Mouse (Mus musculus) layer of hippocampus, adult 8-10 months (tissue): ENCODE results near the gene Ing1. TPM values are rescaled to one million over a fixed set of nuclear protein-coding genes. Genes with fewer than 3 reads are reported as not detected.
"Not testable (repeated sequence)": the region's sequence is repeated elsewhere in the genome, so short reads cannot be mapped to it uniquely, and the experiment has no call there.

Experiments
- DNase-seq, 2 experiments: peaks; one replicate each; pipeline ENCODE4 v3.0.0; 2022; ENCODE audit warnings: low spot score in 2 of 2
- total RNA-seq, 4 experiments: library from RNA; stranded (reverse); gene quantifications; 2 replicates each; pipeline ENCODE4 v1.2.4; 2022

Ing1 gene
- total RNA-seq, 4 experiments from 2014 or later: 35.7 to 43.2 (median 41.5) TPM

DNA sequence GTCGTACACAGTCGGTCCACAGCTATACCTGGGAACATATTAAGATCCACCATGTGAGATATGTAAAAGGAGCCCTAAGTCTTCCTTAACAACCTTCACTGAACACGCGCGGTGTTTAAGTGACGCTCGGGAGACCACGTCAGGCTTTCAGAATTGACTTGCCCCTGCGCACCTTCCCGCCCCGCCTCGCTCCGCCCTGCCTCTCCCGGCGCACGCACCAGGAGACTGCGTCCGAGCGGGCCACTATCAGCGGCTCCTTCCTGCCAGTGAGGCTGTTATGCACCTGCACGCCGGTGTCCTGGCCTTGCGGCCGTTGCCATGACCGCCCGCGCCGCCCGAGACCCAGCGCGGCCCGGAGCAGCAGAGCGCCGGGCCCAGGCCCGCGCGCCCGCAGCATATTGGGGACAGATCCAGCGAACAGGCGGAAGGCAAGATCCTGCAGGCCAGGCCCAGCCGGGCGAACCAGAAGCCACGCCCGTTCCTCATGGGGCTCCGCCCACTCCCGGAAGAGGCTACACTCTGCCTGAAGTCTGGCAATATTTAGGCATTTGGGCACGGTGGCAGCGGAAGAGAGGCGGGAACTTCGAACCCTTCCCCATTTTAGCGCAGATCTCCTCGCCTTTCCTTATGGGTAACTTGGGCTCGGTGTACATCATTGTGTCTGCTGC, 5.0 kb upstream of the Ing1 start, which contains the start of gene Cars2:
Cars2 (minus strand) TSS at position 503 of the 668 bp plus-strand sequence.
- peak; percentile 85 to 88 for DNase-seq

DNA sequence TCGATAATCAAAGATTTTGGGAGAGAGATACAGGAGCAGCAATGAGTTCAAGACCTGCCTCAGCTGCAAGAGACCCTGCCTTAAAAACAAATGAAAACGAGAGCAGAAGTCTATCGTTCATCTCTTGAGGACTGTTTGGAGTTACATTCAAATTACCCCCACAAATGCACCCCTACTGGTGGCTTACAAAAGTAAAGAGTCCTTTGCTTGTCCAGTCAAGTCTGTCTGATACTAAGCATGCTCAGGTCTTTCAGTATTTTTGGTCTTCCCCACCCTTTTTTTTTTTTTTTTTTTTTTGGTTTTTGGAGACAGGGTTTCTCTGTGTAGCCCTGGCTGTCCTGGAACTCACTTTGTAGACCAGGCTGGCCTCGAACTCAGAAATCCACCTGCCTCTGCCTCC, 3.9 kb upstream of the Ing1 start:
- DNase-seq: not testable (repeated sequence)

DNA sequence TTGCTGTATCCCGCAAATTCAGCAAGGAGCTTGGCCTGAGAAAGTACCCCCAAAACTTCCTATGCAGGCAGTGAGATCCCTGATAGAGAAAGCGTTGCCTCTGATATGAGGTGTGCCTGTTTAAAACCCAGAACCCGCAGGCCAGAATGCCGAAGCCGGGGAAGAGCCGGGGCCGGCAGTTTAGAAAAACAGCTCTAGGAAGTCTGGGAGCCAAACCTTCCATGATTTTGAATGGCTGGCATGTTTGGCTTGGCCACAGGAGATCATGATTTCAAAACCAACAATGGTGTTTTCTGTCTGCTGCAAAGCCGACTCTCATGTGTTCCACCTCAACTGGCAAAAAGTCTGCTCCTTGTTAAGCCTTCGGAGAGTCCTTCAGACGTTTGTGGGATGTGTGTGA, 3.0 kb upstream of the Ing1 start:
- DNase-seq: no peak

DNA sequence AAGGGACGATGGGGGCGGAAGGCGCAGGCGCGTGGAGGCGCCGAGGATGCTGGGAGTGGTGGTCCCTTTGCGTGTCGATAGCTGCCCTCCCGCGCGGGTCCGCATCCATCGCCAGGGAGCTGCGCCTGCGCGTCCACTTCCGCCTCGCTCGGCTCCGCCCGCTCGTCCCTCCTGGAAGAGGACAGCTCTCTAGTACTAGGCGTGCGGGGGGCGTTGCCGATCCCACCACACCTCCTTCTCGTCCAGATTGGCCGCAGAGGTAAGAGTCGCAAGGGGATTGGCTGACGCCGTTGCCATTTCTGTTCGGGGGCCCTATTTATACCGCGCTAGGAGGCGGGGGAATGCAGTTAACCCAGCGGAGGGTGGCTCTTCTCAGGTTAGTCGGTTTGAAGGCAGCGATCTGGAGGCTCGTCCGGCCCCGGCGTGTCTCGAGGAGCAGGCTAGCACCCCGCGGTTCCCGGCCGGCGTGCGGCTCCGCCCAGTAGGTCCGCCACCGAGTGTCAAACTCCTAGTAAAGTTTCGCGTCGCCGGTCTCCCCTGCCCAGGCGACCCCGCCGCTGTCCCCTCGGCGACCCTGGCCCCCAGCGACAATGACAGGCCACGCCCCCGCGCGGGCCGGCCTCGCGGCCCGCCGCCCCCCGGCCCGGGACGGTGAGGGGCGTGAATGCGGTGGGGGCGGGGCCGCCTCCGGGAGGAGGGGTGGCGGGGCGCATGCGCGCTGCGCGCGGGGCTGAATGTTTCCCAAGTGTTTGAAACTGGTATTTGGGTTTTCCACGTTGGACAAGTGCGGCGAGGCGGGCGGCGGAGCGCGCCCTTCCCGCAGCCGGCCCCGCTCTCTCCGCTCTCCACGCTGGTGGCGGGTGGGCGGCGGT, 585 bp downstream of the Ing1 start:
- DNase-seq: peak; percentile 100

DNA sequence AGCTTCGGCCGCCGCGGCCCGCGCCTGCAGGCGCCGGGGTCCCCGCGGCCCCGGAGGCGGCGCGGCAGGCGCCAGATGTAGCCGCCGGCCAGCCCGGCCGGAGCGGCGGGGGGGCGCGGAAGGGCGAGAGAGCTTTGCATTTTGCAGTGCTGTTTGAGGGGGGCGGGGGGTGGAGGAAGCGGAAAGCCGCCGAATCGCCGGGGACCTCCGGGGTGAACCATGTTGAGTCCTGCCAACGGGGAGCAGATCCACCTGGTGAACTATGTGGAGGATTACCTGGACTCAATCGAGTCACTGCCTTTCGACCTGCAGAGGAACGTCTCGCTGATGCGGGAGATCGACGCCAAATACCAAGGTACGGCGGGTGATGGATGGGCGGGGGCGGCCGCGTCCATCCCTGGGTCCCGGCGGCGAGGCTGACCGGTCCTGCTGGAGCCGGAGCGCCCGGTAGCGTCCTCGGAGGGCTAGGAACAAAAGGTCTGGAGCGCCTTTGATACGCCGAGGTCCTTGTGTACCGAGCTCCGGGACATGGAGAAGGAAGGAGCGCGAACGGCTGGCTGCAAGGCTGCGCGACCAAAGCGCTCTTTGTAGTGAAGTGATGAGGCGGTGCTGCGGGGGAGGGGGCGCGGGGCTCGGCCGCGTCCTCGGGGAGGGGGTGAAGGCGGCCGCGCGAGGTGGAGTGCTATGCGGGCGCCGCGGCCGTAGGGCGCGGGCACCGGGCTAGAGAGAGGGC, 1.5 kb downstream of the Ing1 start:
- DNase-seq: peak; percentile 36 to 42

DNA sequence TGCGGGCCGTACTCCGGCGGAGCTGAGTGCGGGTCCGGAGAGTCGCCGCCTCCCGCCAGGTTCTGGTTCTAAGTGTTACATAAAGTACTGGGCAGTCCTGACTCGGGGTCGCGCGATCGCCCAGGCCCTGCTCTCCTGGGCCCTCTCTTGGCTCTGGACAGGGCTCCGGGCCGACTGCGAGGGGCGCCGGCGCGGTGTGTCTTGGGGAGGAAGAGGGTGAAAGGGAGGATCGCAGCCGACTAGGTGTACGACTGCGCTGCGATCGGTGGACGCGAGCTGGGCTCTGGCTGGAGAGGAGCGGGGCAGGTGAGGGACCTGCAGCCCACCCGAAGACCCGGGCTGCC, 2.0 kb downstream of the Ing1 start:
- DNase-seq: peak in 1 of 2 experiments; percentile 45

DNA sequence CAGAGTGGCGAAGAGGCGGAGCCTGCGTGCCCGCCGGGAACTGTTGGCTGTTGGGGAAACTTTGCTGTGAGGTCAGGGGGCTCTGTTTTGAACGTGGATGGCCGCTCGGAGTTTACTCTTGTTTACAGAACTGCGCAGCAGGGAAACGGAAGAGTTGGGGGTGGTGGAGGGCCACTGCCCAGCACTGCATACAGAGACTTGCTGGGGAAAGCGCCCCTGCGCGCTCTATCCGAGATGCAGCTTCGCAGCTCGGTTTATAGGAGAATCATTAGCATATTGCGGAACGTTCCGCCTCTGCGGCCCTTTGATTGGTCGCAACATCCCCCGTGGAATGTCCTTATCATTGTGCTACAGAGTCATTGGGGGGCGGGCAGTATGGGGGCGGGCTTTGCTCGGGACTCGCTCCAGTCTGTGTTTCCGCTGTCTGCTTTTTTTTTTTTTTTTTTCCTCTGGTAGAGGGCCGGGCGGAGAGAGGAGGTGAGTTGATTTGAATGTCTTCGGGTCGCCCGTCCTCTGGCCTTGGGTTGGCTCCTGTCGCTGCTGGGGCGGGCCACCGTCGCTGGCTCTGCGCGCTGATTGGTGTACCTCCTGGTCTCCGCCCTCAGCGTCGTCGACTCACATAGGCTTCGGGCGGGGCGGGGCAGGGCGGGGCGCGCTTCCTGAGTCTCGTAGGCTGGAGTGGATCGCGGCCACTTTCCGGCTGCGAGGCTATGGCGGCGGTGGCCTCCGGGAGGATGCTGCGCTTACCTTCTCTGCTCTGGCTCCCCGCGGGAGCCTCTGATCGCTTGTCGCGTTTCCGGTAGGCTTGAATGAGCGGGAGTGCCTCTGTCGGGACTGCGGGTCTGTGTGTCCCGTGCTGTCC, 2.6 kb downstream of the Ing1 start:
- DNase-seq: peak; percentile 96

DNA sequence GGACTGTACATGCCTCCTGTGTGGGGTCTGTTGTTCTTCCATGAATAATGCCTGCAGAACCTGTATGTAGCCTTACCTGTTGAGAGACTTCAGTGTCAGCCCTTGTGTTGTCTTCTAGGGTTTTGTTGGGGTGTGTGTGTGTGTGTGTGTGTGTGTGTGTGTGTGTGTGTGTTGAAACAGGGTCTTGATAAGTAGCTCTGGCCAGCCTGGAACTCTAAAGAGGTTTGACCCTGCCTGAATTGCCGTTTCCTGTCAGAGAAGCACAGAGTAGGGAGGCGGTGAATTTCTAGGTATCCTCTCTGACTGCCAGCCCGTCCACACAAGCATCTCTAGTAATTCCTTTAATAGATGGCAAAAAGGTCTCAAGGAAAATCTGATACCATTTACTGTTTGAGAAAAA, 4.1 kb downstream of the Ing1 start:
- DNase-seq: no peak

DNA sequence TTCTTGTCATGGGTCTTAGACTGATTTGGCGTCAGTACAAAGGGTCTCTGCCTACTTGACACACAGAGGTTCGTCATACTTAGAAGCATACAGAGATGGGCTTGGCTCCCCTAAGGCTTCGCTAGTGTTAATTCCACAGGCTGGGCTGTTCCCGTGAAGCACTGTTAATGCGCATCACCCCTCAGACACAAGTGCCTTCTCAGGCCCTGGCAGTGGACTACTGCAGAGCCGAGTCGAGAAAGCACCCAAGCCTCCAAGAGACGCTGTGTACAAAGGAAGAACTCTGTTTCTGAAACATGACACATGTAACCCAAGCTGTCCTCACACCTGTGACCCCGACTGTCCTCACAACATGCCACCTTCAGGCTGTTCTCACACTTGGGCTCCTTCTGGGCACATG, 4.8 kb downstream of the Ing1 start:
- no peak for DNase-seq

DNA sequence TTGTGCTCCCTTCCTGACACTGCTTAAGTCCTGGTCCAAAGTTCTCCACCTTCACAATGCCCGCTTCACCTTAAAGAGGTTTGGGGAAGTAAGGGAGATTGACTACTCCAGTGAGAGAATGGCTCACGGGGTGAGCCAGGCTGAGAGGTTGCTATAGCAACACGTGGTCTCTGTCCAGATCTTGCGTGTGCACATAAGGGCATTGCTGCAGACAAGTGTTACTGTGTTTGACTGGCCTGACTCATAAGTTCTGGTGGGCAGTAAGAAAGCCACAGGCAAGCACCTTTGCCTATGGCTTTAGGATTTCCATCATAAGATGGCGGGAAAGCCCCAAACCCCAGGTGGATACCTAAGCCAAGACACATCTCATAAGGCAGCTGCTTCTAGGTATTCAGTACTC, 8.9 kb downstream of the Ing1 start:
- DNase-seq: no peak

DNA sequence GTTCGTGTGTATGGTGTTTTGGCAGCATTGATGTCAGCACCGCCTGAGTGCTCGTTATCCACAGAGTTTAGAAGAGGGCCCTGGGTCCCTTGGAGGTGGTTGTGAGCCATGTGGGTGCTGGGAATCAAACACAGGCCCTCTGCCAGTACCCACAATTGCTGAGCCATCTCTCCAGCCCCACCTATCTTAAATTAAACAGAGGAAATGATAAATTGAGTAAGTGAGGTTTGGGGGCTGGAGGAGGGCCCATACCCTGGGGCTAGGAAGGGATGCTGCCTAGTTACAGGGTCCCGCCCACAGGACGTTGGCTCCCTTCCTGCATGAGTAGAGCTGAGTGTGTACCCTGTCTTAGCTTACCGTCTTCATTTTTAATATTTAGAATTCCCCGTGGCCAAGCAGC, 9.3 kb downstream of the Ing1 start:
- DNase-seq: no peak

DNA sequence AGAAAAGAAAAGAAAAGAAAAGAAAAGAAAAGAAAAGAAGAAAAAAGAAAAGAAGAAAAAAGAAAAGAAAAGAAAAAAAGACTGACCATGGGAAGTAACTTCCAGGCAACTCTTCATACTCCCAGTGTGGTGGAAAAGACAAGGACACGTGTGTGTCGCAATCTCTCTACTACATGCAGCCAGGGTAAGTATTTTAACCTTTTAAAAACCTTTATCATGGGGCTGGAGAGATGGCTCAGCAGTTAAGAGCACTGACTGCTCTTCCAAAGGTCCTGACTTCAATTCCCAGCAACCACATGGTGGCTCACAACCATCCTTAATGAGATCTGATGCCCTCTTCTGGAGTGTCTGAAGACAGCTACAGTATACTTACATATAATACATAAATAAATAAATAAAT, 12.8 kb downstream of the Ing1 start:
- not testable (repeated sequence) for DNase-seq

DNA sequence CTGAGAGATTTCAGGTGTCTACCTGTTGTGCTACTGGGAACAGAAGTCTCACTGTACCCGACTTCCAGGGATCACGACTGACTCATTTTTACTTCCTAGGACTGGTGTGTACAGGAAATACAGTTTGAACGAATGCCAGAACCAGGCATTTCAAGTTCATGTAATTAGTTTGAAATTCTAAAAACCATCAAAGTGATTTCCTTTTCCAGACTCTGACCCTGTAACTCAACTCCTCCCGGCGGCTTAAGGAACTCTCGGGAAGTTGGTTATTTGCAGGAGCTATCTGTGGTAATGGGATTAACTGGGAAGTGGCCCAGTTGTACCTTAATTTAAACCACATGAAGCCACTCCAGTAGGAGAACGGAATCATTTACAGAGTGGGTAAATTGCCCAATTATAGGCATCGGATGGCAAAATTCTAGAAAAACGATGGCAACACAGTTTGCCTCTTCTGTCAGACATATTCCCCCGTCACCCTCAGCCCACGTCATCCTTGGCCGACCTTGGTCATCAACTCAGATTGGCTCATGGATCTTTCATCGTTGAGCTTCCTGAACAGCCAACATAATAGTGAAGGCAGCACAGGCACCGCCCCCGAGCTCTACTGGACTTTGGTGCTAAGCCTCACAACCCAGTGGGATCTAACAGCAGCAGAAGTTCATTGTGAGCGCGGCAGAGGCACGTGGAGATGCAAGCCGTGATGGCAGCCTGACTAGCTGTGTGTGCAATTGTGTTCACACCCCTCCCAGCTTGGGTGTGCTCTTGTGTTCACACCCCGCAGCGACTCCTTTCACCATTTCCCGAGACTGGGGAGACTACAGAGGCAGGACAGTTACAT, 14.1 kb downstream of the Ing1 start:
- no peak for DNase-seq

DNA sequence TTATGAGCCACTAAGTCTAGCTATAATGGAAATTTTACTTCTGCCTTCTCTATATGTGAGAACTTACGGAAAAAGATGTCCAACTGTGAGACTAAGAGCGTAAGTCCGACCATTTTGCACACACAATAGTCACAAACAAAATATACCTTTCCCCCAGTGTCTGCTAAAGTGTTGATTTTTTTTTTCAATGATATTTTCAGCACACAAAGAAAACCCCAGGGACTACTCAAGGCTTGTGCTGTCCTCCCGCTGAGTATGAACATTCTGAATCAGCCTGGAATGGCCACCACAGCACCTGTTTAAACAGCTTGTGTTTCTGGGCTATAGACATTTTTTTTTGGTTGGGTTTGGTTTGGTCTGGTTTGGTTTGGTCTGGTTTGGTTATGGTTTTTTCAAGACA, 15.4 kb downstream of the Ing1 start:
- DNase-seq: no peak

DNA sequence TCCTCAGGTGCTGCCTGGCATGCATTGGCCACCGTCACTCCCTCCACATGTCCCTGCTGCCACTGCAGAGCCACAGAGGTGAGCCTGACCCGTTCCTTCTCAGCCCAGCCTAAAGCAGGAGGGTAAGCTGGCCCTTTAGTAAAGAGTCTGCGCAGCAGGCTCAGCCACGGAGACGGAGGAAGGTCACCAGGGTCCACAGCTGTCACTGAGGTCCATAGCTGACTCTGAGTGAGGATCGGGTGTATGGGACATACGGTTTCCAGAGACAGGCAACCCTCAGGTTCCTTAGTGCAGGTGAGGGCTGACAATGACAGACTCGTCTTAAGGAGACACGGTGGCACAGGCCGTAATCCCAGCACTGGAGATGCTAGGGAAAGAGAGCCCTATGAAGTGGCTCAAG, 16.6 kb downstream of the Ing1 start:
- no peak for DNase-seq

DNA sequence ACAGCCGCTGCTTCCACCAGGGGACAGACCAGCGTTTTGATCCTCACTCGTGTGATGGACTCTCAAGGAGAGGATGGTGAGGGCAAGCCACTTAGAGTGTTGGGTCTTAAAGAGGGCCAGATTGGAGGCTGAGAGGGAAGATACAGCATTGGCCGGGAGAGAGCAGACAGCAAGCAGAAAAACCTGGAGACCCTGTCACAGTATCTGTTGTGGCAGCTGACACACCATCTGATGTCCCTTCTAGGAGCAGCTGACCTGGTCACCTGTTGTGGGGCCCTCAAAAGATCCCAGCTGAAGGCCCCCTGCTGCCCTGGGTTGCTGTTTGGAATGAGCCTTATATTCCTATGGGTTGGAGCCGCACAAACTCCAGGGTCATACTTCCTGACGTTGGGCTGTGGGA, 17.1 kb downstream of the Ing1 start:
- DNase-seq: no peak

DNA sequence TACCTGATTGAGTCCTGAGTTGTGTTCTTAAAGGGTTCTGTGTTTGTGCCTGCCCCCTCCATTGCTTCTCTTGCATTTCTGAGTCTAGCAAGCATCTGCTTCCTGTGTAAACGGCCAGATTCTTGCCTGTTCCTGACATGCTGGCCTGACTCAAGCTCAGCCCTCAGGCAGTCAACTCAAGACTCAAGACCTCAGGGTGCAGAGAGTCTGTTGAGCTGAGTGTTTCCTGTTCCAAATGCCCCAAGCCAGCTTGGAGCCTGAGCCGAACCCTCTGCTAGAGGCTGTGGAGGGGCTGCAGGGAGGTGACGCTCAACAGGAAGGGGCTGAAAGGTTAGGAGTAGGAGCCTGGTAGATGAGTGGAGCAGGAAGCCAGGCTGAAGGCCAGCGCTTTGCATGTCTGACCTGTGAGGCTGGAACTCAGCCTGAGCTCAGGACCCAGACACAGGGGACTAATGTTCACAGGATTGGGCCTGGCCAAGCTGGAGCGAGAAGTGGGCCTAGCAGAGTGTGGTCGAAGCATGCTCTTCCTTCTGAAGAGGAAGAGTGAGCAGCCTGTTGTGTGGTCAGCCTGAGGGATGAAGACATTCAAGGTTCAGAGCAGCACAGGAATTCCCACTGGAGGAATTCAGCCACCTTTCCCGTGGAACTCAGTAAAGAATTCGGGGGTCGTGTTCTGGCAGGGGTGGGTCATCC, 19.7 kb downstream of the Ing1 start:
- DNase-seq: no peak

DNA sequence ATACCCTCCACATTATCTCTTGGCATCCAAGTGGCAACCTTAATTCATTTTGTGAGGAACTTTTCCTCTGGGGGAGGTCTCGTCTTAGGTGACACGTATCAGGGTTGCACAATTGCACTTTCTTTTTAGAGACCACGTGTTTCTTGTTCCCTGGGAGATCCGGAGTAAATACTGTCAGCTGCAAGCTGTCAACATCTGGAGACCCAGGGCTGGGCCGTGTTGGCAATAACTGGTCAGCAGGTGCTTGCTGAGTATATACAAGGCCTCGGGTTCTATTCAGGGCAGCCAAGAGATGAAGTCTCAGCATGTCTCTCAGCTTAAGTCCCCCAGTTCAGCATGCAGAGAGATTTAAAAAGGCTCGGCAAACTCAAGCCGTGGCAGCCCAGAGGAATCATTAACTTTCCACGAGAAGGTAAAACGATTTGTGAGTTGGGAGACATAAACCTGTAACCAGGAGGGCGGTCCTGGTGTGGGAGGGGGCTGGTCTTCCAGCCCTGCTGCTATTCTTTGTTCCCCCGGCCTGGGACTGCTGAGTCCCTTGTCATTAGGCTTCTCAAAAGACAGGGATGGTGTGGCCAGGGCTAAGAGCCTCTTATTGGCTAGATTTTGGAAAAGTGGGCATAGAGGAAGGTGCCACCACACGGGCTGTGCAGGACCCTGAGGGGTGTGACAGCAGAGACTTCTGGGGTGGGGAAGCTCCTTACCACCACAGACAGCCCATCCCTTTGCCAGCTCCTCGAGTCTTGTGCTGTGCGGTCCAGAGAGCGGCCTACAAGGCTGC, 20.4 kb downstream of the Ing1 start:
- DNase-seq: no peak
